23 mouse cellular contexts compared by ENCODE assay signal in genomic region chr4:87035701-87036100, GRCm38 (mm10).
DNase-seq lines count a peak whose midpoint lies in the region; ATAC-seq lines count a peak whose summit lies in the region.
"Had no signal": no experiment of that assay in that cellular context is flagged by ENCODE, and none has a peak within 500 bp of the region (broad histone marks: within the 10 kb centered on the region; RNA-seq: fewer than 3 reads in every experiment).

No protein-coding gene starts in this region.

- no peak overlapping the region for H3K9ac ChIP-seq in liver, embryonic 11.5 days (ENCODE audit: low read depth, low read length)
- H3K9ac ChIP-seq in heart, embryonic 11.5 days (ENCODE audit: low read depth, low read length) = no peak overlapping the region
- H3K9ac ChIP-seq: embryonic facial prominence, embryonic 15.5 days; heart, embryonic 15.5 days; hindbrain, embryonic 13.5 days had no signal

- H3K4me2 ChIP-seq in liver, embryonic 11.5 days = no peak overlapping the region
- H3K4me2 ChIP-seq in heart, embryonic 11.5 days = no peak overlapping the region
- H3K4me2 ChIP-seq: embryonic facial prominence, embryonic 15.5 days; heart, embryonic 15.5 days; hindbrain, embryonic 13.5 days had no signal

- no peak overlapping the region for H3K4me3 ChIP-seq in liver, embryonic 11.5 days (ENCODE audit: low read depth, low read length)
- no peak overlapping the region for H3K4me3 ChIP-seq in heart, embryonic 11.5 days (ENCODE audit: low read depth, low read length)
- H3K4me3 ChIP-seq: embryonic facial prominence, embryonic 15.5 days; heart, adult 2 months; heart, embryonic 15.5 days; hindbrain, embryonic 13.5 days; limb, embryonic 10.5 days had no signal

- 78% methylated on average over 10 of the region's 10 CpGs for WGBS in liver, embryonic 11.5 days
- whole genome bisulfite sequencing in heart, embryonic 11.5 days (ENCODE audit: insufficient replicate concordance) = 84% methylated on average over 10 of the region's 10 CpGs

- no peaks in the 10 kb centered on the region for H3K4me1 ChIP-seq in liver, embryonic 11.5 days (replicated peaks; ENCODE audit: control insufficient read depth, insufficient read depth, low read length)
- 0 out of 2 replicates have a peak, but pooled peaks cover 2% of the 10 kb centered on the region for H3K4me1 ChIP-seq in heart, embryonic 11.5 days (ENCODE audit: control insufficient read depth, insufficient read depth, low read length)
- H3K4me1 ChIP-seq: embryonic facial prominence, embryonic 15.5 days; hindbrain, embryonic 13.5 days; limb, embryonic 10.5 days had no signal

- no peaks in the 10 kb centered on the region for H3K36me3 ChIP-seq in liver, embryonic 11.5 days (ENCODE audit: control insufficient read depth, insufficient read depth, low read length)
- no peaks in the 10 kb centered on the region for H3K36me3 ChIP-seq in heart, embryonic 11.5 days (ENCODE audit: control insufficient read depth, insufficient read depth, low read length)
- H3K36me3 ChIP-seq: embryonic facial prominence, embryonic 15.5 days; heart, embryonic 15.5 days; hindbrain, embryonic 13.5 days; limb, embryonic 10.5 days had no signal

- DNase-seq in left cerebral cortex, adult 11 months (ENCODE audit: low spot score) = peak; percentile 75
- no peak for DNase-seq in left cerebral cortex, postnatal 4 days
- peak; percentile 75 to 78 for DNase-seq in left cerebral cortex, adult 18-20 months (ENCODE audit: low spot score in 2 of 2)
- peak; percentile 75 to 85 for DNase-seq in right cerebral cortex, adult 2 months (ENCODE audit: low spot score in 2 of 2)
- no peak for DNase-seq in urinary bladder, postnatal 4 days (ENCODE audit: low spot score in 2 of 2)
- DNase-seq in liver, embryonic 11.5 days (ENCODE audit: low spot score) = no peak
- DNase-seq: adrenal gland, adult 8-10 months; cerebellum, adult 2 months; cerebellum, postnatal 36 days; gastrocnemius, postnatal 14 days; heart, adult 2 months; kidney, adult 2 months; kidney, postnatal 10 days; liver; lung, postnatal 4 days; midbrain, embryonic 14.5 days; spleen, adult 18-20 months had no signal

- no peak for ATAC-seq in liver, embryonic 11.5 days (replicated peaks; ENCODE audit: low FRiP score)
- no peak for ATAC-seq in heart, embryonic 11.5 days (replicated peaks; ENCODE audit: insufficient number of reproducible peaks, low FRiP score, low TSS enrichment)
- ATAC-seq: forebrain, embryonic 14.5 days had no signal

- no peaks in the 10 kb centered on the region for H3K9me3 ChIP-seq in liver, embryonic 11.5 days (ENCODE audit: control insufficient read depth, low read length)
- no peaks in the 10 kb centered on the region for H3K9me3 ChIP-seq in heart, embryonic 11.5 days (replicated peaks; ENCODE audit: control insufficient read depth, low read length)
- H3K9me3 ChIP-seq: embryonic facial prominence, embryonic 15.5 days; heart, embryonic 15.5 days; hindbrain, embryonic 13.5 days; limb, embryonic 10.5 days had no signal

- no peaks in the 10 kb centered on the region; the same call in 1 of the 2 replicates for H3K27me3 ChIP-seq in liver, embryonic 11.5 days (replicated peaks; ENCODE audit: control insufficient read depth, insufficient read depth, low read length)
- no peaks in the 10 kb centered on the region for H3K27me3 ChIP-seq in heart, embryonic 11.5 days (ENCODE audit: control insufficient read depth, insufficient read depth, low read length)
- H3K27me3 ChIP-seq: embryonic facial prominence, embryonic 15.5 days; heart, embryonic 15.5 days; hindbrain, embryonic 13.5 days had no signal

- no peak overlapping the region for H3K27ac ChIP-seq in liver, embryonic 11.5 days (ENCODE audit: low read depth, low read length)
- H3K27ac ChIP-seq in heart, embryonic 11.5 days (ENCODE audit: low read depth, low read length) = no peak overlapping the region
- H3K27ac ChIP-seq: embryonic facial prominence, embryonic 15.5 days; heart, adult 2 months; heart, embryonic 15.5 days; hindbrain, embryonic 13.5 days; limb, embryonic 10.5 days had no signal

- intact Hi-C loops in left cerebral cortex, postnatal 4 days (cut with DNase I) = no loop called here

Comparison
In these comparisons a context has a peak if more than half of its experiments do, and no peak if none do; other contexts are left out.
1. DNase-seq: peak in left cerebral cortex, adult 11 months (single experiment), left cerebral cortex, adult 18-20 months (2 of 2) and right cerebral cortex, adult 2 months (2 of 2); none in left cerebral cortex, postnatal 4 days (single experiment), urinary bladder, postnatal 4 days (0 of 2) and liver, embryonic 11.5 days (single experiment).